Mouse (Mus musculus): ENCODE results near the gene Gm44502.

DNA sequence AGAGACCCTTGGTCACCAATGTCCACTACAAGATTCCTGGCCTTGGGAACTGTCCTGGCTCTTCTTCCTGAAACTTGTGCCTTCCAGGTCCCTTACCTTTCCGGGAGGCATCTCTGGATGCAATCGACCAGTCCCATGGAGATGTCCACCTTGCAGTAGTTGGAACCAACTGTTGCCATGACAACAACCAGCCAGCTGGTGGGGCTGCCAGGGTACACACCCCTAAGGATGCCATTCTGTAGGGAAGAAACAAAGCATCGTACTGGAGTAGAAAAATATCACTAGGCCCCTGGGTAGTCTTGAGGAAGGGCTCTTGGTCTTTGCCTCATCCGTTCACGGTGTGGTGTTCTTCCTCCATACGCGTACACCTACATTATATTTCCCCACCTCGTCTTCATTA, 4.9 kb downstream of the Gm44502 start:
- no peak for TF ChIP-seq CTCF (IDR thresholded peaks at IDR 0.05)
- TF ChIP-seq EP300 (IDR thresholded peaks at IDR 0.05; ENCODE audit: insufficient read depth, low read depth, low read length): no peak
- no peak for TF ChIP-seq POLR2A (IDR thresholded peaks at IDR 0.05; ENCODE audit: insufficient read depth, low read depth, low read length)
